Mouse (Mus musculus): ENCODE measurements around the gene Vsir.

Gene Vsir

GRCm38 (mm10) chr10:60346701-60347405, at the start of gene Vsir:
TSS of gene Vsir (plus strand) at chr10:60346851.
- peak; percentile 12 for DNase-seq

DNA sequence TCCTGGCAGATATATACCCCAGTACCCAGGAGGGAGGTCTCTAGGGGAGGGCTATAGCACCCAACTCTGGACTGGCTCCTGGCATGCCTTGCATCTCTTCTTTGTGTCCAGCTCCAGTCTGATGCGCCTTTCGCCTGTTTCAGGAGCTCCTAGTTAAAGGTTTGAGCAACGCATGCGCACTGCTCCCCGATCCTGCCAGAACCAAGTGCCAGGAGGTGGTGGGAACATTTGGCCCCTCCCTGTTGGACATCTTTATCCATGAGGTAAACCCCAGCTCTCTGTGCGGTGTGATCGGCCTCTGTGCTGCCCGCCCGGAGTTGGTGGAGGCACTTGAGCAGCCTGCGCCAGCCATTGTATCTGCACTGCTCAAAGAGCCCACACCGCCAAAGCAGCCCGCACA, 47.0 kb upstream of the Vsir start:
- no peak for DNase-seq

DNA sequence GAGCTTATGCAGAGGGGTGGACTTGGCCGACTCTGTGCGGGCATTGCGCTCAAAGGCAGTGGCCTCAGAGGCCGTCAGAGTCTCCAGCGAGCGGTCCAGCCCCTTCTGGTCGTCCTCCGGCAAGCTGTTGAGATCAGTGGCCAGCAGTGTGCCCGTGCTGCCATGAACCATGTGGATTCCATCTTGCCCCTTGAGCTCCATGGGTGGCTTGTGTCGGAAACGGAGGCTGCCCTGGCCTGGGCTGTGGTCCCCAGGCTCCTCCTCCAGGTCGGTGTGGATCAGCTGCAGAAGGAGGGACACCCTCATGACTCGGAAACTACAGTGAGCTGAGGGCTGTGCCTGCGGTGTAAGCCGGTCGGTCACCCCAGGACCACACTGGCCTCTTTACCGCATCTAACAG, 43.2 kb upstream of the Vsir start:
- no peak for DNase-seq

GRCm38 (mm10) chr10:60304854-60305628, 41.6 kb upstream of the Vsir start:
- peak; percentile 61 for DNase-seq

GRCm38 (mm10) chr10:60310629-60311028, 36.0 kb upstream of the Vsir start:
- DNase-seq = no peak

- DNase-seq = no peak
Measured at GRCm38 (mm10) chr10:60313606-60314005, 33.0 kb upstream of the Vsir start.

DNA sequence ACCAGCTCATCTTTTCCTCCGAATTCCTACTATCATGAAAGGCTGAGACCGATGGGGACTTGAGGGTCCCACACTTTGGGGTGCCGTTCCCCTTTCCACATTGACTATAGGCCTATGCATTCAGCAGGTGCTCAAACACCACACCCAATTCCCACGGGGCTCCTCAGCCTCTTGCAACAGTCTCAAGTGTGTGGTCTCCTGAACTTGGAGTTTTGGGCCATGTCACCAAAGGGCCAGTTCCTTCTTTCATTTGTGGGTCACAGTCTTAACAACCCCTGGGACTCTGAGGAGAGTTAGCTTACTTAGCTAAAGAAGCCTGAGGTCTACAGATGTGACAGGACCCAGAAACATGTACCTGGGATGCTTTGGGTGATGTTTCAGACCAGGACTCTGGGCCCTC, 30.5 kb upstream of the Vsir start:
- no peak for DNase-seq

- DNase-seq = no peak
Measured at GRCm38 (mm10) chr10:60328963-60329650, 17.5 kb upstream of the Vsir start.

- DNase-seq = no peak
Measured at GRCm38 (mm10) chr10:60334583-60334982, 12.1 kb upstream of the Vsir start.

GRCm38 (mm10) chr10:60335021-60335420, 11.6 kb upstream of the Vsir start:
- DNase-seq = no peak

DNA sequence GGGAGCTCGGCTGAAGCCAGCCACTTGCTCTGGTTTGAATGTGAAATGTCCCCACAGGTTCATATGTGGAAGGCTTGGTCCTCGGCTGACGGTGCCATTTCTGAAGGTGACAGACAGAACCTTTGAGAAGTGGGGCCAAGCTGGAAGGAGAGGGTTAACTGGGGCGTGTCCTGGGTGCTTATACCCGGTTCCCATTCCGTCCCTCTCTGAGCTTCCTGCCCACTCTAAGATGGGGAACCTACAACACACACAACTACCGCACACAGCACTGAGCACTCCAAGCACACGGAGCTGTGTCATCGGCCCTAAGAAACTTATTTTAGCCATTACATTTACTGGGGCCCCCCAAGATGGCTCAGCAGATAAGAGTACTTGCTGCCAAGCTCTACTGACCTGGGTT, 5.1 kb upstream of the Vsir start:
- no peak for DNase-seq

DNA sequence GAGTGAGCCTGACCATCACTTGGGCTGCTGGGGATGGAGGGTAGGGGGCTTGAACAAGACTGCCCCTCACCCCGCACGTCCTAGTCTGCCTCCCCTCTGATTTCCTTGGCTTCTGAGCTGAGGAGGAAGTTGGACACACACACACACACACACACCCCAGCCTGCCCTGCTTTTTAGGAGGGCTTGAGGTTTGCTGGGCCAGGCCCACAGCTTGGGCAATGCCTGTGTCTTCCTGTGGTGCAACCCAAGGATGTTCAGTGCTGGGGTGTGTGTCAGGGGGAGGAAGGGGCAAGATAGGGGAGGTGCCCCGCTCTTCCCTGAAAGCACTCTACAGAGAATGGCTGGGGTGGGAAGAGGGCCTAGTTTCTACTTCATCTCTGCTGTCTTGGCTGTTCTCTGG, 2.5 kb upstream of the Vsir start:
- DNase-seq = no peak

DNA sequence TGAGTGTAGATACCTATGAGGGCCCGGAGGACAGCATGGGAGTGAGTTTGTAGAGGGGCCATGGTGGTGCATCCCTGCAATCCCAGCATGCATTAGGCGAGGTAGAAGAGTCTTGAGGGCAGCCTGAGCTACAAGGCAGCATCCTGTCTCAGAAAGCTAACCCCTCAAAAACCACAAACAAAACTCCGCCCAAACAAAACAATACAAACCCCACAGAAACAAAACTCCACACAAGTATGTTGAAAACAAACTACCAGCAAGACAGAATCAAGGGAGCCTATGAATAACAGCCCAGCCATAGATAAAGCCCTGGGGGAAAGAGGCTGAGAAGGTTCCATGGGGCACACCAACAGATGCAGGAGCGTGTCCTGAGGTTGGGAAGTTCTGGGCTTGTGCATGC, 595 bp upstream of the Vsir start:
- no peak for DNase-seq

DNA sequence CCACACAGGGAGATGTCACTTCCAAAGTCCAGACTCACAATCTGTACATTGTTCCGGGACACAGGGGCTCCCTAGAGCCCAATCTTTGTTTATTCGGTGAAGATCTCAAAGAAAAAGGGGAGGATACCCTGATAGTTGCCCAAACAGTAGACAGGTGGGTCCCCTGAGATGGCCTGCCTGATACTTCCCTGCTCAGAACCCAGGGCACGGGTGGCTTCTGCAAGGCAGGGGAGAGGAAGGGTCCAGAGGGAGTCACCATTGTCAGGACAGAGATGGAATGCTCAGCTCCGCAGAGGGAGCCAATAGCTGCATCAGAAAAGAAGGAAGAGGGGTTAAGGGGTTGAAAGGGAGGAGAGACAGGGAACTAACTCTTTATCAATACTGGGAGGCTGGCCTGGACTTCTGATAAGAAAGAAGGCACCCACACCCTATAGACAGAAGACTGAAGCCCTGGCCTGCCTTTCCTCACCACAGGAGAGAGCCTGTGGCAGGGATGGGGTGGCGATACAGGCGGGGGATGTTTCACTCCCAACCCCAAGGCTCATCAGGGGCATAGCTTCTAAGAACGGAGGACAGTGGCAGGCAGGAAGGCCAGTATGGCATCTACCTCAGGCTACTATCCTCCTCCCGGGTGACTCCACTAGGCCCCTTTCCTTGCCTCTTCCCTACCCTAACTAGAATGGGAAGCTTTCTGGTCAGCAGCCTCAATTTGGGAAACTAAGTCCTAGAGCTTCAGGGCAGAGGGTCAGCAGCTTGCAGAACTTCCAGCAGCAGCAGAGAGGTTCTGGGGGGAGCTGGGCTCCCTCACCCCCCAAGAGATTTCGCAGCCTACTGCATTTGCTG, 1.3 kb downstream of the Vsir start:
- no peak for DNase-seq

GRCm38 (mm10) chr10:60349056-60349455, 2.4 kb downstream of the Vsir start:
- DNase-seq = no peak

GRCm38 (mm10) chr10:60349644-60350043, 3.0 kb downstream of the Vsir start:
- no peak for DNase-seq

GRCm38 (mm10) chr10:60350077-60350804, 3.6 kb downstream of the Vsir start:
- no peak for DNase-seq

GRCm38 (mm10) chr10:60350805-60351167, 4.1 kb downstream of the Vsir start:
- DNase-seq = no peak

- DNase-seq = no peak
Measured at GRCm38 (mm10) chr10:60351248-60351647, 4.6 kb downstream of the Vsir start.

GRCm38 (mm10) chr10:60351761-60352455, 5.3 kb downstream of the Vsir start:
- DNase-seq = no peak

DNA sequence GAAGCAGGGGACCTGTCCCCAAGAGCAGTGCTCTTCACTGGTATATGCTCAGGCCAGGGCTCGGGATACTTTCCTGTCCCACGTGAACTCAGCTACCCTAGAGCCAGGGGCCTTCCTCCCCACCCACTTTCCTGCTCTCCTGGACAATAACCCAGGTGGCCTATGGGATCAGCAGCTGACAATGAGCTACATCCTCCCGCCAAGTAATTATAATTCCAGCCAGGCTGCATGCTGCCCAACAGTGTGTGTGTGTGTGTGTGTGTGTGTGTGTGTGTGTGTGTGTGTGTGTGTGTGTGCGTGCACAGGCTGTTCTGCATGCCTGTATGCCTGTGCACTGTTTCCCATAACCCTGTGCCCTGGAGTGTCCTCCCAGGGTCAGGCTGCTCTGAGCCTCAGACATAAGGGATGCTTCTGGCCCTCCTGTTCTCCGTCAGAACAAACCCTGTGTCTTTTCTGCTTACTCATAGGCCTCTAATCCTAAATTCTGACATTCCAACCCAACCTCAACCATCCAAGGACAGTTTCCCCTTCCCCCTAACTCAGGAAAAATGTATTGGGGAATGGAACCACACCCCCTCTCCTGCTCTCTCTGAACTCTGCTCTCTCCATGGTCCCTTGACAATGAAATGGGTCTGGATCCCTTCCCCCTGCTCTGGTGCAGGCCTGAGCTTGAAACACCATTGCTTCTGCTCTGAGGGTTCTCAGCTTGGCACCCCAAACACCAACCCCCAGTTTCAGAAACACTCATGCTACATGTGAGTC, 6.8 kb downstream of the Vsir start:
- no peak for DNase-seq
